Mouse (Mus musculus): ENCODE data around the gene Mettl3. TPM values are rescaled to one million over a fixed set of nuclear protein-coding genes. Genes with fewer than 3 reads are reported as not detected.
"Not testable (repeated sequence)": the region's sequence is repeated elsewhere in the genome, so short reads cannot be mapped to it uniquely, and the experiment has no call there.

The Mettl3 gene
- total RNA-seq, 2 experiments from 2014 or later, result 11.4 to 14.2 TPM

- DNase-seq, result no peak
- intact Hi-C loops (cut with DNase I), result no loop called here
These were observed 1.2 kb upstream of the Mettl3 start for GRCm38 (mm10) chr14:52306100-52306499.

- intact Hi-C loops (cut with DNase I); DNase-seq: not testable (repeated sequence)
These were observed 1.4 kb downstream of the Mettl3 start for GRCm38 (mm10) chr14:52303517-52303916.

- intact Hi-C loops (cut with DNase I), result loop anchor here (5.0 kb wide), 1 partner anchor 42 kb away; no protein-coding TSS in a partner anchor
- no peak for DNase-seq
These were observed 9.2 kb downstream of the Mettl3 start for GRCm38 (mm10) chr14:52295558-52296264.

GRCm38 (mm10) chr14:52284191-52284590 lies 20.7 kb downstream of the Mettl3 start:
- intact Hi-C loops (cut with DNase I), result no loop called here

GRCm38 (mm10) chr14:52283629-52284028 lies 21.3 kb downstream of the Mettl3 start:
- intact Hi-C loops (cut with DNase I), result no loop called here
- DNase-seq, result no peak

More at GRCm38 (mm10) chr14:52284191-52284590, 20.7 kb downstream of the Mettl3 start:
- DNase-seq, result no peak

GRCm38 (mm10) chr14:52279747-52280120 lies 25.2 kb downstream of the Mettl3 start:
- intact Hi-C loops (cut with DNase I), result loop anchor here (2.0 kb wide), 1 partner anchor 23 kb away; the partner anchor contains the start of gene Chd8
- DNase-seq, result no peak

- intact Hi-C loops (cut with DNase I), result loop anchor here (2.0 kb wide), 1 partner anchor 22 kb away; the partner anchor contains the start of gene Chd8
- DNase-seq, result peak; percentile 97
These were observed 25.8 kb downstream of the Mettl3 start, which contains the start of the genes Tox4 and Rab2b for GRCm38 (mm10) chr14:52278932-52279746. Gene Tox4, plus strand, starts transcription at chr14:52279146. Gene Rab2b, minus strand, starts transcription at chr14:52279545.

- no peak for DNase-seq
- intact Hi-C loops (cut with DNase I), result no loop called here
These were observed 27.7 kb downstream of the Mettl3 start for GRCm38 (mm10) chr14:52277210-52277609.

- DNase-seq, result no peak
- intact Hi-C loops (cut with DNase I), result no loop called here
These were observed 32.1 kb downstream of the Mettl3 start for GRCm38 (mm10) chr14:52272781-52273180.

GRCm38 (mm10) chr14:52257484-52258213 lies 47.3 kb downstream of the Mettl3 start, which contains the start of gene Chd8:
Gene Chd8, minus strand, starts transcription at chr14:52257780.
- intact Hi-C loops (cut with DNase I), result loop anchor here (2.0 kb wide), 1 partner anchor 21 kb away; the partner anchor contains the start of genes Rab2b and Tox4
- DNase-seq, result peak; percentile 96 to 97

GRCm38 (mm10) chr14:52256311-52257175 lies 48.4 kb downstream of the Mettl3 start:
- intact Hi-C loops (cut with DNase I), result loop anchor here (2.0 kb wide), 1 partner anchor 22 kb away; the partner anchor contains the start of genes Rab2b and Tox4
- DNase-seq, result no peak

- DNase-seq, result no peak
- intact Hi-C loops (cut with DNase I), result no loop called here
These were observed 58.8 kb downstream of the Mettl3 start for GRCm38 (mm10) chr14:52246129-52246528.

Other genes starting within 250 kb of the Mettl3 start
- 10 to 100 TPM; 71.0 to 74.4 TPM for gene Hnrnpc, start 201.1 kb downstream of the Mettl3 start, total RNA-seq (2021)
- not detected for gene Rpgrip1, start 194.4 kb downstream of the Mettl3 start, total RNA-seq (2021)
- gene Supt16, start 107.7 kb downstream of the Mettl3 start, total RNA-seq (2021), result 10 to 100 TPM; 10.1 to 13.7 TPM
- gene Chd8, start 47.3 kb downstream of the Mettl3 start, total RNA-seq (2021), result 10 to 100 TPM; 26.6 to 30.8 TPM
- 10 to 100 TPM; 43.5 to 46.1 TPM for gene Tox4, start 26.0 kb downstream of the Mettl3 start, total RNA-seq (2021)
- gene Rab2b, start 25.6 kb downstream of the Mettl3 start, total RNA-seq (2021), result 1 to 10 TPM; 2.0 to 3.0 TPM
- under 1 TPM; 0.56 to 0.79 TPM for gene Sall2, start 23.6 kb upstream of the Mettl3 start, total RNA-seq (2021)
- not detected for gene Olfr1513, start 51.3 kb upstream of the Mettl3 start, total RNA-seq (2021)
- gene Olfr1512, start 74.0 kb upstream of the Mettl3 start, total RNA-seq (2021), result not detected
- not detected for gene Olfr1511, start 92.3 kb upstream of the Mettl3 start, total RNA-seq (2021)
- gene Olfr1510, start 109.2 kb upstream of the Mettl3 start, total RNA-seq (2021), result not detected
- not detected for gene Olfr1509, start 137.9 kb upstream of the Mettl3 start, total RNA-seq (2021)
- gene Olfr1508, start 162.4 kb upstream of the Mettl3 start, total RNA-seq (2021), result not detected
- gene Olfr1507, start 190.6 kb upstream of the Mettl3 start, total RNA-seq (2021), result not detected